Mouse (Mus musculus) ES-E14 (cell line): Measurements from ENCODE around the gene Ppt2. TPM values are rescaled to one million over a fixed set of nuclear protein-coding genes. Genes with fewer than 3 reads are reported as not detected.

ENCODE experiments used
- DNase-seq: peaks from one replicate; pipeline ENCODE4 v3.0.0-alpha.2; 2013; ENCODE audit warnings: low read depth, low spot score
- H3K27ac ChIP-seq: 2 replicates; pipeline ENCODE4 v1.5.1; 2012; ENCODE audit warnings: low read depth, mild to moderate bottlenecking, low read length, moderate library complexity, mixed read lengths; ENCODE audit not compliant: poor library complexity, insufficient read depth, severe bottlenecking
- H3K36me3 ChIP-seq: 2 replicates; pipeline ENCODE4 v1.6.1; 2012; ENCODE audit warnings: mild to moderate bottlenecking, low read length, moderate library complexity, mixed read lengths; ENCODE audit not compliant: control insufficient read depth, poor library complexity, insufficient read depth, severe bottlenecking
- H3K4me1 ChIP-seq, 2 experiments: fragments of 150-350 bp in 1 of 2; sonication (generic) in 1 of 2; 2 replicates each; pipeline ENCODE4 v1.6.1; 2012; ENCODE audit warnings: low read length in 2 of 2, mild to moderate bottlenecking in 1 of 2, mixed read lengths in 1 of 2; ENCODE audit not compliant: control insufficient read depth in 2 of 2, insufficient read depth in 2 of 2, poor library complexity in 1 of 2
- H3K4me3 ChIP-seq, 2 experiments: fragments of 150-350 bp in 1 of 2; sonication (generic) in 1 of 2; 2 replicates each; pipeline ENCODE4 v1.5.1; 2012; ENCODE audit warnings: low read length in 2 of 2, low read depth in 1 of 2, mild to moderate bottlenecking in 1 of 2, mixed read lengths in 1 of 2; ENCODE audit not compliant: insufficient read depth in 1 of 2, poor library complexity in 1 of 2, severe bottlenecking in 1 of 2
- H3K9ac ChIP-seq: 2 replicates; pipeline ENCODE4 v1.6.1; 2012; ENCODE audit warnings: low read depth, mild to moderate bottlenecking, low read length, mixed read lengths; ENCODE audit not compliant: poor library complexity, insufficient read depth, severe bottlenecking
- H3K9me3 ChIP-seq: fragments of 150-350 bp; sonication (generic); 2 replicates; pipeline ENCODE4 v1.6.1; 2012; ENCODE audit warnings: low read depth, mild to moderate bottlenecking, low read length; ENCODE audit not compliant: control insufficient read depth, insufficient read depth
- CHD2 ChIP-seq: IDR thresholded peaks from 2 replicates; pipeline ENCODE4 v1.6.1; 2014; ENCODE audit warnings: mild to moderate bottlenecking, low read depth, low read length, inconsistent platforms
- HCFC1 ChIP-seq: IDR thresholded peaks from 2 replicates; pipeline ENCODE4 v1.6.1; 2012; ENCODE audit warnings: low read length, inconsistent platforms, borderline replicate concordance; ENCODE audit not compliant: insufficient read depth
- MAFK ChIP-seq: IDR thresholded peaks from 2 replicates; pipeline ENCODE4 v1.6.1; 2014; ENCODE audit warnings: mild to moderate bottlenecking, low read depth, low read length, inconsistent platforms; ENCODE audit not compliant: insufficient read depth
- ZC3H11A ChIP-seq: IDR thresholded peaks from 2 replicates; pipeline ENCODE4 v1.6.1; 2012; ENCODE audit warnings: low read depth, mild to moderate bottlenecking, inconsistent platforms, low read length, borderline replicate concordance
- ZNF384 ChIP-seq: IDR thresholded peaks from 2 replicates; pipeline ENCODE4 v1.6.1; 2012; ENCODE audit warnings: low read depth, low read length, inconsistent platforms
- in situ Hi-C, 2 experiments: fragments of 600-800 bp; cut with MboI; formaldehyde crosslinking; loops; one replicate each; pipeline ENCODE4 v1.15.1; 2025; ENCODE audit warnings: low sequenced_read_pairs in 2 of 2, inconsistent platforms in 1 of 2; ENCODE audit not compliant: unreplicated experiment in 2 of 2
- total RNA-seq: library from RNA; depleted of rRNA; stranded (reverse); fragments of 300-350 nt; gene quantifications from 2 replicates; pipeline ENCODE4 v1.2.3, GENCODE M21; 2012

The Ppt2 gene
- total RNA-seq, 1 experiment: 13.6 TPM

- Histone ChIP-seq H3K4me1 (peaks cover 6 to 7% of the 10 kb centered on the region in 2 experiments; a peak in 3 of 4 replicates), H3K36me3 (no peaks in the 10 kb centered on the region), H3K27ac (no peak overlapping the region), H3K4me3 (no peak overlapping the region), H3K9ac (no peak overlapping the region), H3K9me3 (no peaks in the 10 kb centered on the region)
- in situ Hi-C loops: no loop called here
- TF ChIP-seq ZNF384: no peak
- TF ChIP-seq HCFC1: no peak
- no peak for TF ChIP-seq ZC3H11A
- no peak for TF ChIP-seq CHD2
- no peak for TF ChIP-seq MAFK
- DNase-seq: no peak
Measured at GRCm38 (mm10) chr17:34583819-34584218, 44.5 kb downstream of the Ppt2 start.

GRCm38 (mm10) chr17:34583397-34583796, 44.9 kb downstream of the Ppt2 start:
- no peak for TF ChIP-seq ZC3H11A
- no peak for TF ChIP-seq CHD2
- TF ChIP-seq MAFK: no peak
- no peak for TF ChIP-seq HCFC1
- no peak for TF ChIP-seq ZNF384
- H3K27ac ChIP-seq: no peak overlapping the region

GRCm38 (mm10) chr17:34582528-34582927, 45.8 kb downstream of the Ppt2 start:
- TF ChIP-seq HCFC1 (no peak), CHD2 (no peak), ZC3H11A (no peak), ZNF384 (no peak), MAFK (no peak)
- 0 out of 4 replicates have a peak, but pooled peaks cover 0 to 3% of the 10 kb centered on the region in 2 experiments for H3K4me1 ChIP-seq
- H3K27ac ChIP-seq: no peak overlapping the region
- no peaks in the 10 kb centered on the region for H3K9me3 ChIP-seq
- H3K9ac ChIP-seq: no peak overlapping the region
- in situ Hi-C loops: no loop called here
- H3K4me3 ChIP-seq: no peak overlapping the region
- H3K36me3 ChIP-seq: no peaks in the 10 kb centered on the region
- DNase-seq: no peak

More at GRCm38 (mm10) chr17:34583397-34583796, 44.9 kb downstream of the Ppt2 start:
- no peak for DNase-seq
- Histone ChIP-seq H3K36me3 (no peaks in the 10 kb centered on the region), H3K4me3 (no peak overlapping the region), H3K4me1 (peaks cover 2 to 5% of the 10 kb centered on the region in 2 experiments; a peak in 1 of 4 replicates), H3K9me3 (no peaks in the 10 kb centered on the region), H3K9ac (no peak overlapping the region)
- in situ Hi-C loops: no loop called here

GRCm38 (mm10) chr17:34578070-34578469, 50.2 kb downstream of the Ppt2 start:
- no peak for DNase-seq
- H3K27ac ChIP-seq: no peak overlapping the region
- in situ Hi-C loops: no loop called here
- TF ChIP-seq MAFK (no peak), ZNF384 (no peak), HCFC1 (no peak), ZC3H11A (no peak), CHD2 (no peak)
- no peak overlapping the region for H3K9ac ChIP-seq
- H3K4me3 ChIP-seq: no peak overlapping the region
- no peaks in the 10 kb centered on the region for H3K36me3 ChIP-seq
- H3K4me1 ChIP-seq: peaks cover 0 to 5% of the 10 kb centered on the region in 2 experiments; a peak in 1 of 4 replicates
- H3K9me3 ChIP-seq: no peaks in the 10 kb centered on the region

- Histone ChIP-seq H3K4me3 (no peak overlapping the region), H3K9ac (no peak overlapping the region), H3K27ac (no peak overlapping the region), H3K36me3 (no peaks in the 10 kb centered on the region), H3K9me3 (no peaks in the 10 kb centered on the region), H3K4me1 (peaks cover 0 to 11% of the 10 kb centered on the region in 2 experiments; a peak in 2 of 4 replicates)
- DNase-seq: no peak
- in situ Hi-C loops: no loop called here
- TF ChIP-seq CHD2 (no peak), ZNF384 (no peak), MAFK (no peak), ZC3H11A (no peak), HCFC1 (no peak)
Measured at GRCm38 (mm10) chr17:34576577-34576976, 51.7 kb downstream of the Ppt2 start.
